Mouse (Mus musculus): ENCODE data around the gene Pcyt2. TPM values are rescaled to one million over a fixed set of nuclear protein-coding genes. Genes with fewer than 3 reads are reported as not detected.

Pcyt2 gene
- polyA plus RNA-seq (2014; fragmentation: Nextera tagmentation; extraction: Ambion mirVana) = 88.8 and 97.5 TPM in 2 replicates

DNA sequence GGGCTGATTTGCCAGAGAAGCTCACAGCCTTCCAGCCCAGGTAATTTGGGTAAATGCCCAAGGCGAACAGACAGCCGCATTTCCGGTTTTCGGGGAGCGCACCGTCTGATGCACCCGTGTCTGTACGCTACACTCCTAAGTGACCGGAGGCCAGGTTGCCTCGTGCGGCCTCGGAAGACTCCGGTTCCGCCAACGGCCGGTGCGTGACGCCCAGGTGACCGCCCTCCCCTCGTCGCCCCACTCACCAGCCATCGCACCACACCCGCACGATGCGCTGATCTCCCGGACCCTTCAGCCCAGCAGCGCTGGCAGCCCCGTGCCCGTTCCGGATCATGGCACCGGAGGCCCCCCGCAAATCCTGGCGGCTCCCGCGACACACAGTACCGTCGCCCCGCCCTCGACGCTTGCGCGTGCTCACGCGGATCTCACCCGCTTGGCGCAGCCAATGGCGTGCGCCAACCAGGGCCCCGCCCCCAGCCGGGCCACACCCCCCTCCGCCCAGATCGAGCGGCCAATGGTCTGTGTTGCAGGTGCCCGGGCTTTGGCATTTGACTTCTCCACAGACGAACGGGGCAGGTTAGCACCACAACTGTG lies at the start of gene Pcyt2:
Gene Pcyt2 (minus strand): TSS at position 418 of the 594 bp plus-strand sequence.
- under 1% methylated on average over 43 of the region's 56 CpGs for WGBS
- peak within 1 kb of the TSS; percentile 82 for H3K9ac ChIP-seq (ENCODE audit: low read depth, low read length)
- H3K9me3 ChIP-seq (ENCODE audit: control insufficient read depth, low read length) = no peaks in the 10 kb centered on the region
- H3K27ac ChIP-seq (replicated peaks; ENCODE audit: low read depth, low read length) = peak within 1 kb of the TSS; percentile 61; the same call in 1 of the 2 replicates
- peaks cover 62% of the 10 kb centered on the region for H3K36me3 ChIP-seq (ENCODE audit: control insufficient read depth, insufficient read depth, low read length)
- DNase-seq (ENCODE audit: low spot score) (peak; percentile 94), ATAC-seq (ENCODE audit: low read depth) (peak; percentile 95)
- H3K27me3 ChIP-seq (replicated peaks; ENCODE audit: control insufficient read depth, insufficient read depth, low read length) = no peaks in the 10 kb centered on the region
- peaks cover 8% of the 10 kb centered on the region for H3K4me1 ChIP-seq (ENCODE audit: control insufficient read depth, insufficient read depth, low read length)
- H3K4me3 ChIP-seq (ENCODE audit: low read depth, low read length) = peak within 1 kb of the TSS; percentile 88
- peak within 1 kb of the TSS; percentile 85 for H3K4me2 ChIP-seq (ENCODE audit: low read depth, low read length)

DNA sequence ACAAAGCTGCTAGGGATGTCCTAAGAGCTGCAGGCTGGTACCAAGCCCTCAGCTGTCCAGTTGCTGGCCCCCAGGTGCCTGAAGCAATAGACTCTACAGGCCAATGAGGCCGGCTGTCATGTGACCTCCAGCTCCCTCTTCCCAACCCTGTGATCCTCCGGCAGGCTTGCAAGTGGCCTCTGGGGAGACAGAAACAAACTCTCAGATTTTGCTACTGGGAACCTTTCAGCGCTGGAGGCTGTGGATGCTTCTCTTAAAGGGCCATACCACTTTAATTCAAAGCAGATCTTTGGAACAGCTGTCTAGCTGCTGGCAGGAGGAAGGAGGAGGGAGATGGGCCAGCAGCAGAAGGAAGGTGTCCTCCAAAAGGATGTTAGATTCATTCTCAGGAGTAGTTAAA lies 48.9 kb upstream of the Pcyt2 start:
- ATAC-seq (ENCODE audit: low read depth) = no peak
- DNase-seq (ENCODE audit: low spot score) = peak; percentile 45
- 0% methylated on average over 3 of the region's 3 CpGs for WGBS
- H3K9me3 ChIP-seq (ENCODE audit: control insufficient read depth, low read length) = no peaks in the 10 kb centered on the region
- H3K9ac ChIP-seq (ENCODE audit: low read depth, low read length) = peak overlapping the region; percentile 5; the same call in 1 of the 2 replicates
- H3K27me3 ChIP-seq (replicated peaks; ENCODE audit: control insufficient read depth, insufficient read depth, low read length) = peaks cover 22% of the 10 kb centered on the region
- peaks cover 4% of the 10 kb centered on the region for H3K4me1 ChIP-seq (ENCODE audit: control insufficient read depth, insufficient read depth, low read length)
- H3K4me2 ChIP-seq (ENCODE audit: low read depth, low read length) = no peak overlapping the region
- H3K4me3 ChIP-seq (ENCODE audit: low read depth, low read length) = no peak overlapping the region
- H3K27ac ChIP-seq (replicated peaks; ENCODE audit: low read depth, low read length) = no peak overlapping the region
- H3K36me3 ChIP-seq (ENCODE audit: control insufficient read depth, insufficient read depth, low read length) = no peaks in the 10 kb centered on the region

DNA sequence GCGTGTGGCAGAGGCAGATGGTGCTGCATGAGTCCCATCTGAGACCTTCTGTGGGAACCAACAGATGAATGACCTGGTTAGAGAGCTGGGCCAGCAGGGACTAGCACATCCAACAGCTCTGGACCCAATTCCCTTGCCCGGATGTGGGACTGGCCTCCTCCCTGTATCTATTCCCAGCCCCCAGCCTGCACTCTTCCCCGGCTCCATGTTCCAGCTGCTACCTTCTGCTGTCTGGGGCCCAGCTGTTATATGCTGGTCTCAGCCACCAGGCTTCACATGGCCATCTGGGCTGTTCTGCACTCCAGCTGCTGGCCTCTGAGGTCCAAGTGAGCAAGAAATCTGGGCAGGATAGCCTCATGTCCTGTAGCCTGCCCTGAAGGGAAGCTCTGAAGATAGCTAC lies 47.7 kb upstream of the Pcyt2 start:
- no peak overlapping the region for H3K4me3 ChIP-seq (ENCODE audit: low read depth, low read length)
- no peaks in the 10 kb centered on the region for H3K36me3 ChIP-seq (ENCODE audit: control insufficient read depth, insufficient read depth, low read length)
- no peaks in the 10 kb centered on the region for H3K9me3 ChIP-seq (ENCODE audit: control insufficient read depth, low read length)
- DNase-seq (ENCODE audit: low spot score) = peak; percentile 52
- H3K27me3 ChIP-seq (replicated peaks; ENCODE audit: control insufficient read depth, insufficient read depth, low read length) = peaks cover 35% of the 10 kb centered on the region
- 46% methylated on average over 3 of the region's 3 CpGs for WGBS
- H3K27ac ChIP-seq (replicated peaks; ENCODE audit: low read depth, low read length) = no peak overlapping the region
- H3K4me2 ChIP-seq (ENCODE audit: low read depth, low read length) = no peak overlapping the region
- no peak overlapping the region for H3K9ac ChIP-seq (ENCODE audit: low read depth, low read length)
- 0 out of 2 replicates have a peak, but pooled peaks have one; percentile 38 for ATAC-seq (ENCODE audit: low read depth)
- H3K4me1 ChIP-seq (ENCODE audit: control insufficient read depth, insufficient read depth, low read length) = peaks cover 10% of the 10 kb centered on the region

DNA sequence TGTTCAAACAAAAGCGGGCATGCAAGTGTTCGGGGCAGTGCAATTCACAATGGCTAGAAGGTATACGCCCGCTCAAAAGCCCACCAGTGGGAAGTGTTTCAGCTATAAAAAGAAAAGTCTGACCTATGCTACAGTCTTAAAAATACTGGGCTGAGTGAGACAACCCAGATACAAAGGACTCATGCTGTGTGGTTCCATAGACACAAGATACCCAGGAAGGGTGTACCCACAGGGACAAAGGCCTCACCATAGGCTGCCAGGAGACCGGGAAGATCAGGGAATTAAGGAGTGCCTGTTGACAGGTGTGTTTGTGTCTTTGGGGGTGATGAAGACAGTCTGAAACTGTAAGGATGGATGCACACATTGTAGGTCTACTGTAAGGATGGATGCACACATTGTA lies 46.0 kb upstream of the Pcyt2 start:
- WGBS = 85% methylated on average over 5 of the region's 5 CpGs
- DNase-seq (ENCODE audit: low spot score) (no peak), ATAC-seq (ENCODE audit: low read depth) (no peak)
- Histone ChIP-seq H3K4me3 (ENCODE audit: low read depth, low read length) (no peak overlapping the region), H3K27ac (replicated peaks; ENCODE audit: low read depth, low read length) (no peak overlapping the region), H3K9me3 (ENCODE audit: control insufficient read depth, low read length) (no peaks in the 10 kb centered on the region), H3K4me2 (ENCODE audit: low read depth, low read length) (no peak overlapping the region), H3K9ac (ENCODE audit: low read depth, low read length) (no peak overlapping the region), H3K27me3 (replicated peaks; ENCODE audit: control insufficient read depth, insufficient read depth, low read length) (peaks cover 51% of the 10 kb centered on the region), H3K4me1 (ENCODE audit: control insufficient read depth, insufficient read depth, low read length) (peaks cover 14% of the 10 kb centered on the region), H3K36me3 (ENCODE audit: control insufficient read depth, insufficient read depth, low read length) (no peaks in the 10 kb centered on the region)

DNA sequence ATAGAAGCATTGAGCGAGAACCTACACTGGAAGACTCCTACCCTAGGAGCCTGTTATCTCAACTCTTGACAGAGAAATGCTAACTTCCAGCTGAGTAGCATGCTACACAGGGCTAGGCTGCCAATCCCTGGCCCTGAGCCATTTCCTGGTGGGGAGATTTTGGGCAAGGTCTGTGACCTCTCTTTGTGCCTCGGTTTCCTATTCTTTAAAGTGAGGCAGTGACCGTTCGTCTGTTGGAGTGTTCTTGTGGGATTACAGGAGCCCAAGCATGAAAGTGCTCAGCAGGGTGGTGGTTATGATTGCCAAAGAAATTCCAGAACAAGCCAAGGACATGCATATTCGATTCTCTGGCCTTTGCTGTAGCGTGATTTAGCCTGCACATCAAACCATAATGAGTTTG lies 45.0 kb upstream of the Pcyt2 start:
- H3K9ac ChIP-seq (ENCODE audit: low read depth, low read length) = no peak overlapping the region
- DNase-seq (ENCODE audit: low spot score) (no peak), ATAC-seq (ENCODE audit: low read depth) (no peak)
- no peak overlapping the region for H3K27ac ChIP-seq (replicated peaks; ENCODE audit: low read depth, low read length)
- no peaks in the 10 kb centered on the region for H3K36me3 ChIP-seq (ENCODE audit: control insufficient read depth, insufficient read depth, low read length)
- no peaks in the 10 kb centered on the region for H3K9me3 ChIP-seq (ENCODE audit: control insufficient read depth, low read length)
- H3K4me3 ChIP-seq (ENCODE audit: low read depth, low read length) = no peak overlapping the region
- H3K4me1 ChIP-seq (ENCODE audit: control insufficient read depth, insufficient read depth, low read length) = peaks cover 14% of the 10 kb centered on the region
- 64% methylated on average over 6 of the region's 6 CpGs for WGBS
- H3K27me3 ChIP-seq (replicated peaks; ENCODE audit: control insufficient read depth, insufficient read depth, low read length) = peaks cover 58% of the 10 kb centered on the region
- no peak overlapping the region for H3K4me2 ChIP-seq (ENCODE audit: low read depth, low read length)

DNA sequence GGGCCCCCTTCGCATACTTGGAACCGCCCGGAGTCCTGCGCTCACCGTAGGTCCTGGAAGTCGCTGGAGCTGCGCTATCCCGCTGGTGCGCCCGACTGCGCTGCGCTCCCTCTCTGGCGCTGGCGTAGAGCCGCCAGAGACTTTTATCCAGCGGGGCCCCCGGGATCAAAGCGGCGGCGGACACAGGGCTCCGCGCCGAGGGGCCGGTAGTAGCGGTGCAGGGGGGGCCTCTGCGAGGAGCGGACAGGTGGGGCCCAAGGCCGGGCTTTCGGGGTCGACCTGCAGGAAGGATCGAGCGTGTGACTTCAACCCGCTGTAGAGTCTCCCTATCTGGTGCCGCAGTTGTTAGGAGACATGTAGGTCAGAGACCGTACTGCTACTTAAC lies 43.3 kb upstream of the Pcyt2 start, which contains the start of gene Notum:
Gene Notum (minus strand): TSS at position 100 of the 385 bp plus-strand sequence.
- peaks cover 10% of the 10 kb centered on the region; the same call in 1 of the 2 replicates for H3K4me1 ChIP-seq (ENCODE audit: control insufficient read depth, insufficient read depth, low read length)
- H3K4me3 ChIP-seq (ENCODE audit: low read depth, low read length) = peak within 1 kb of the TSS; percentile 48
- H3K27ac ChIP-seq (replicated peaks; ENCODE audit: low read depth, low read length) = no peak within 1 kb of the TSS
- DNase-seq (ENCODE audit: low spot score) (no peak), ATAC-seq (ENCODE audit: low read depth) (no peak)
- H3K9ac ChIP-seq (ENCODE audit: low read depth, low read length) = peak within 1 kb of the TSS; percentile 56
- peak within 1 kb of the TSS; percentile 80 for H3K4me2 ChIP-seq (ENCODE audit: low read depth, low read length)
- no peaks in the 10 kb centered on the region for H3K9me3 ChIP-seq (ENCODE audit: control insufficient read depth, low read length)
- peaks cover 70% of the 10 kb centered on the region for H3K27me3 ChIP-seq (replicated peaks; ENCODE audit: control insufficient read depth, insufficient read depth, low read length)
- no peaks in the 10 kb centered on the region for H3K36me3 ChIP-seq (ENCODE audit: control insufficient read depth, insufficient read depth, low read length)
- WGBS = under 1% methylated on average over 32 of the region's 35 CpGs

DNA sequence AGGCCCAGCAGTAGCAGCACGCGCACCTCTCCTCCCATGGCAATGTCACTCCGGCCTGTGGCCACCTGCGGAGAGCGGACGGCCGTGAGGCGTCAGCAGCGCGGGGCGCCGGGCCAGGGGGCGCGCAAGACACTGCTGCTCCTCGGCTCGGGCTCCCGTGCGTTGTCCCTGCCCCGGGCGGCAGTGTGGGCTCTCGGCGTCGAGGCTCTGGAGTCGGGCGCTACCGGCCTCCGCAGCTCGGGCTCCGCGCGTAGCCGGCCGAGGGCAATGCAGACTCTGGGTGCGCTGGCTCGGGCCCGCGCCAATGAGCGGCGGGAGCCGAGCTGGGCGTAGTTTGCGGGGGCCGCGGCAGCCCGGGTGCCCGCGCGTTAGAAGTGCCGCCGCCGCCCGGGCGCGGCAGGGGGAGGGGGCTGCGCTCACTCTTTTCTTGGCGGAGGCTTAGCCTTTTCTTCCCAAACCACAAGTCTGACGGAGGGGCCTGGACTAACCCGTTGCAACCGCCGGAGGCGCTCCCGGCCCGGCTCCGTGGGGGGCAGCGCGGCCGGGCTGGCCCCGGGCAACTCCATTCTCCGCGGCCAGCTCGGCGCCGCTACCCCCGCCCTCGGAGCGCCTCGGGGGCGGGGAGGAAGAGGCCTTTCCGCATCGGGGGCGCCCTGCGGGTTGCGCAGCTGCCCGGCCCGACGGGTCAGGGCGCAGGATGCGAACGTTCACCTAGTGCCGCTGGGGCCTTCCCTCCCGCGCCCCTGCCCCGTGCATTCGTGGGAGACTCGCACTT lies 42.8 kb upstream of the Pcyt2 start:
- DNase-seq (ENCODE audit: low spot score) = peak; percentile 58

DNA sequence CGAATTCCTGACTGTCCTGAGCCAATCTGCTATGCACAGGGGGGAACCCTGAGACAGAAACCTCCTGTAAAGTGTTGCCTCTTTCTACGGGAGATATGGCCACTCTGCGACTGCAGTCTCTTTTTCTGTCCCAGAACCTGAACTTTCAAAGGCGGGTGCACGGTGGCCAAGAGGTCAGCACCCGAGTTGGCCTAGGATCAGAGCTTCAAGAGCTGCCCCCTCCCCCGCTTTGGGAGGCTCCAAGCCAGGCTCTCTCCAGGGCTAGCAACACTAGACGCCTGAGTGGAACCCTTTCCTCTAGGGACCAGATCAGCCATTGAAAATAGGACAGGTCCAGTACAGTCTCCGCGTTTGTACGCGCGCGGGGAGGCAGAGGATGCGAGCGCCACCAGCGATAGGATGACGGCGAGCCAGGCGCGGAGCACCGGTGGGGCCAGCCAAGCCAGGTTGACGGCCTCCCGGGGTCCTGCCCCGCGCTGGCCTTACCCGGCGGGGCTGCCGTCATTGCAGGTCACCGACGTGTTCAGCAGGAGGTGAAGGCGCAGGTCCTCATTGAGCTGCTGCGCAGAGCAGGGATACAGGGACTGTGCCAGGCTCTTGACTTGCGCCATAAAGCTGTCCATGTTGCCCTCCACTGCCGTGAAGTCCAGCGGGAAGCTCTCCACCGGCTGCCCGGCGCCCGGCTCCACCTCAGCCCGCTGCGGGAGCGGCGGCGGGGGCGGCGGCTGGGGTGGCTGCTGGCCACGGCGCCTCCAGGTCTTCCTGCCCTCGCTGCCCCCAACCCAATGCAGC lies 42.0 kb upstream of the Pcyt2 start:
- ATAC-seq (ENCODE audit: low read depth) (0 out of 2 replicates have a peak, but pooled peaks have one; percentile 15), DNase-seq (ENCODE audit: low spot score) (no peak)
- Histone ChIP-seq H3K4me2 (ENCODE audit: low read depth, low read length) (peak overlapping the region; percentile 80), H3K9me3 (ENCODE audit: control insufficient read depth, low read length) (no peaks in the 10 kb centered on the region), H3K9ac (ENCODE audit: low read depth, low read length) (peak overlapping the region; percentile 56), H3K4me3 (ENCODE audit: low read depth, low read length) (peak overlapping the region; percentile 48), H3K4me1 (ENCODE audit: control insufficient read depth, insufficient read depth, low read length) (peaks cover 10% of the 10 kb centered on the region; the same call in 1 of the 2 replicates), H3K27ac (replicated peaks; ENCODE audit: low read depth, low read length) (no peak overlapping the region), H3K27me3 (replicated peaks; ENCODE audit: control insufficient read depth, insufficient read depth, low read length) (peaks cover 71% of the 10 kb centered on the region), H3K36me3 (ENCODE audit: control insufficient read depth, insufficient read depth, low read length) (no peaks in the 10 kb centered on the region)
- 2% methylated on average over 37 of the region's 50 CpGs for WGBS

More for the DNA sequence above, 42.8 kb upstream of the Pcyt2 start:
- Histone ChIP-seq H3K36me3 (ENCODE audit: control insufficient read depth, insufficient read depth, low read length) (no peaks in the 10 kb centered on the region), H3K9ac (ENCODE audit: low read depth, low read length) (peak overlapping the region; percentile 56), H3K27ac (replicated peaks; ENCODE audit: low read depth, low read length) (no peak overlapping the region), H3K27me3 (replicated peaks; ENCODE audit: control insufficient read depth, insufficient read depth, low read length) (peaks cover 71% of the 10 kb centered on the region), H3K9me3 (ENCODE audit: control insufficient read depth, low read length) (no peaks in the 10 kb centered on the region), H3K4me1 (ENCODE audit: control insufficient read depth, insufficient read depth, low read length) (peaks cover 10% of the 10 kb centered on the region; the same call in 1 of the 2 replicates), H3K4me2 (ENCODE audit: low read depth, low read length) (peak overlapping the region; percentile 80), H3K4me3 (ENCODE audit: low read depth, low read length) (peak overlapping the region; percentile 48)
- 1% methylated on average over 28 of the region's 95 CpGs for WGBS
- peak; percentile 74 for ATAC-seq (ENCODE audit: low read depth)
